Mouse (Mus musculus): ENCODE measurements at regions not wholly inside any gene's neighbourhood (a gene's known extent, or its start where the extent isn't known, plus 50 kb on each side); places are given as distances from the start of the nearest gene placed in this dataset.

GRCm38 (mm10) chr12:106685986-106686385 lies 676.0 kb downstream of the Vrk1 start:
- no peak overlapping the region for H3K4me2 ChIP-seq (ENCODE audit: low read depth, low read length)
- peak; percentile 26 for DNase-seq (ENCODE audit: low spot score)
- TF ChIP-seq CTCF (IDR thresholded peaks at IDR 0.05; ENCODE audit: low read depth) = no peak

GRCm38 (mm10) chr12:106687751-106688150 lies 677.7 kb downstream of the Vrk1 start:
- no peak overlapping the region for H3K4me2 ChIP-seq (ENCODE audit: low read depth, low read length)
- H3K27me3 ChIP-seq (ENCODE audit: insufficient read depth, low read length) = no peaks in the 10 kb centered on the region
- DNase-seq (ENCODE audit: low spot score) (peak; percentile 35), ATAC-seq (no peak)
- H3K4me3 ChIP-seq (ENCODE audit: low read length) = no peak overlapping the region
- no peak overlapping the region for H3K9ac ChIP-seq (replicated peaks; ENCODE audit: low read length)
- H3K27ac ChIP-seq = no peak overlapping the region
- H3K4me1 ChIP-seq (ENCODE audit: insufficient read depth, low read length) = no peaks in the 10 kb centered on the region
- no peaks in the 10 kb centered on the region for H3K9me3 ChIP-seq (ENCODE audit: low read length)
- 38% methylated on average over 12 of the region's 12 CpGs for WGBS
- TF ChIP-seq CTCF (IDR thresholded peaks at IDR 0.05; ENCODE audit: low read depth) = no peak
- H3K36me3 ChIP-seq (ENCODE audit: insufficient read depth, low read length) = no peaks in the 10 kb centered on the region

More at GRCm38 (mm10) chr12:106685986-106686385, 676.0 kb downstream of the Vrk1 start:
- Histone ChIP-seq H3K27ac (no peak overlapping the region), H3K9me3 (ENCODE audit: low read length) (no peaks in the 10 kb centered on the region), H3K36me3 (ENCODE audit: insufficient read depth, low read length) (no peaks in the 10 kb centered on the region), H3K4me1 (ENCODE audit: insufficient read depth, low read length) (no peaks in the 10 kb centered on the region), H3K4me3 (ENCODE audit: low read length) (no peak overlapping the region), H3K27me3 (ENCODE audit: insufficient read depth, low read length) (no peaks in the 10 kb centered on the region), H3K9ac (replicated peaks; ENCODE audit: low read length) (no peak overlapping the region)
- ATAC-seq = no peak
- WGBS = 66% methylated on average over 5 of the region's 5 CpGs

DNA sequence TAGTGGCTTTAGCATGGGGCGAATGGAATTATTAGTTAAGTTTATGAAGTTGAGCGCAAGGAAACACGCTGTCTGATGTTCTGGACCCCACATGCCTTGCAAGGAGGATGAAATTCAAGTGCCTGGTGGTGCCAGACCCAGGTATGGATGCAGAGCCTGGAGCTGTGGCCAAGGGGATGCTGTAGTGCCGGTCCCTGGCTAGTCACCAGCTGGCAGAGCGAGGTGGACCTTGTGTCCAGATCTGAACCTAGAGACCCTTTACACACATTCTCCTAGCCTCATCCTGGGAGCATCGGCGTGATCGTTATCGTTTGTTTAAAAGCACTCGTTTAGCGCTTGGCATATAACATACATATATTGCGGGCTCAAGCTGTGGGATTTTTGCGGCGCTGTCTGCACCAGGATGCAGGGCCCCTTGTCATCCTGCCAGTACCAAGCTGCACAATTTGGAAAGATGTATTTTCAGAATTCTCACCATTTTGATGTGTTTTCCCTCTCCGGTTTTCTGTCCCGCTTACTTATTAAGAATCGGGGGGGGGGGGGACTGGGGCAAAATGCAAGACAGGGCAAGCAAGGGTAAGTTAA lies 678.2 kb downstream of the Vrk1 start:
- no peak for TF ChIP-seq CTCF (IDR thresholded peaks at IDR 0.05; ENCODE audit: low read depth)

GRCm38 (mm10) chr12:106702958-106703357 lies 692.9 kb downstream of the Vrk1 start:
- 94% methylated on average over 5 of the region's 5 CpGs for WGBS
- DNase-seq (ENCODE audit: low spot score) (no peak), ATAC-seq (no peak)
- Histone ChIP-seq H3K27me3 (ENCODE audit: insufficient read depth, low read length) (no peaks in the 10 kb centered on the region), H3K4me2 (ENCODE audit: low read depth, low read length) (no peak overlapping the region), H3K9me3 (ENCODE audit: low read length) (no peaks in the 10 kb centered on the region), H3K4me3 (ENCODE audit: low read length) (no peak overlapping the region), H3K27ac (no peak overlapping the region), H3K9ac (replicated peaks; ENCODE audit: low read length) (no peak overlapping the region), H3K36me3 (ENCODE audit: insufficient read depth, low read length) (no peaks in the 10 kb centered on the region), H3K4me1 (ENCODE audit: insufficient read depth, low read length) (no peaks in the 10 kb centered on the region)
- no peak for TF ChIP-seq CTCF (IDR thresholded peaks at IDR 0.05; ENCODE audit: low read depth)

More for the DNA sequence above, 678.2 kb downstream of the Vrk1 start:
- H3K36me3 ChIP-seq (ENCODE audit: insufficient read depth, low read length) = no peaks in the 10 kb centered on the region
- WGBS = 72% methylated on average over 17 of the region's 17 CpGs
- H3K27ac ChIP-seq = no peak overlapping the region
- no peaks in the 10 kb centered on the region for H3K27me3 ChIP-seq (ENCODE audit: insufficient read depth, low read length)
- H3K4me3 ChIP-seq (ENCODE audit: low read length) = no peak overlapping the region
- ATAC-seq (no peak), DNase-seq (ENCODE audit: low spot score) (no peak)
- no peak overlapping the region for H3K4me2 ChIP-seq (ENCODE audit: low read depth, low read length)
- no peak overlapping the region for H3K9ac ChIP-seq (replicated peaks; ENCODE audit: low read length)
- no peaks in the 10 kb centered on the region for H3K9me3 ChIP-seq (ENCODE audit: low read length)
- H3K4me1 ChIP-seq (ENCODE audit: insufficient read depth, low read length) = no peaks in the 10 kb centered on the region

DNA sequence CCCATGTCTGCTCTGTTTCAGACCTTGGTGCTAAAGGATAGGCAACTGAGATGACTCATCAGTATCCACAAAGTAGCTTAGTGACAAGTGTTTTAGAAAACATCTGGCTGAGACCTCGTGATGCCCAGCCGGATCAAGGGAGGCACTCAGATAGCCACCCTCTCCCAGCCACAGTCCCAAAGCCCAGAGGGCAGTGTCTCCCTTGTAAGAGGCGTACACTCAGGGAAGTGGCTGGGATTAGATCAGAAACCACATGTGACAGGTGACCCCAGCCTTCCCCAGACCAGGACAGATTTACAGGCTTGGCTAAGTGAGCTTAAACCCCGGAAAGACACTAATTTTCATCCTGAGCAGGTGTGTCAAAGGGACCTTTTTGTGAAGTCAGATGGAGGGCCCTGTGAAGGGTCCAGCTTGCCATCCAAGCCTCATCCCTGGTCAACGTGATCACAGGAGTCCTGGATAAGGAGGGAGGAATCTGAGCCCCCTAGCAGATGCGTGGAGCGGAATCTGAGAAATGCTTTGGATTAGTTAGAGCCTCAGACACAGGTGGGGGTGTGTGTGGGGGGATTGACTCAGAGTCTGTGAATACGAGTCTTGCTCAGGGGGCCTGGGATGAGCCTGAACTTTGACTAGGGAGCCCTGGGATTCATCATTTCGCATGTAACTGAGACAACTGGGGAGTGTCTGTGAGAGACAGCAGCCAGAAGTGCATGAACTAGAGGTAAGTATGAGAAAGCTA lies 711.4 kb downstream of the Vrk1 start:
- Histone ChIP-seq H3K36me3 (ENCODE audit: insufficient read depth, low read length) (no peaks in the 10 kb centered on the region), H3K9ac (replicated peaks; ENCODE audit: low read length) (no peak overlapping the region), H3K4me2 (ENCODE audit: low read depth, low read length) (no peak overlapping the region), H3K9me3 (ENCODE audit: low read length) (no peaks in the 10 kb centered on the region), H3K4me3 (ENCODE audit: low read length) (no peak overlapping the region), H3K27ac (no peak overlapping the region), H3K4me1 (ENCODE audit: insufficient read depth, low read length) (no peaks in the 10 kb centered on the region), H3K27me3 (ENCODE audit: insufficient read depth, low read length) (no peaks in the 10 kb centered on the region)
- WGBS = 76% methylated on average over 9 of the region's 9 CpGs
- no peak for TF ChIP-seq CTCF (IDR thresholded peaks at IDR 0.05; ENCODE audit: low read depth)
- no peak for DNase-seq (ENCODE audit: low spot score)
- ATAC-seq = no peak

DNA sequence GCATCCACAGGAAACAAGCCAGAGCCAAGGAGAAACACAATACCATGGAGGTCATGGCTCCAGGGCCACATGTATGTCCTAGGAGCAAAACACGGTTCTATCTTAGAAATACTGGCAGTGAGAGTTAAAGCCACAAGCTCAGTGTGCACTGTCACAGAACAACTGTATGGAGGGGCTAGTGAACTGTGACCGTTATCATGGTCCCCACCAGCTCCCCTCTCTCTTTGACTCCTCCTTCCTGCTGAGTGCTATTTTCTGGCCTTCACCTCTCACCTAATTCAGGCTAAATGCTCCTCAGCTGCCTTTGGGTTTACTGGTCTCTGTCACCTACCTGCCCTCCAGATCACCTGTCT lies 712.0 kb downstream of the Vrk1 start:
- 72% methylated on average over 2 of the region's 2 CpGs for WGBS

DNA sequence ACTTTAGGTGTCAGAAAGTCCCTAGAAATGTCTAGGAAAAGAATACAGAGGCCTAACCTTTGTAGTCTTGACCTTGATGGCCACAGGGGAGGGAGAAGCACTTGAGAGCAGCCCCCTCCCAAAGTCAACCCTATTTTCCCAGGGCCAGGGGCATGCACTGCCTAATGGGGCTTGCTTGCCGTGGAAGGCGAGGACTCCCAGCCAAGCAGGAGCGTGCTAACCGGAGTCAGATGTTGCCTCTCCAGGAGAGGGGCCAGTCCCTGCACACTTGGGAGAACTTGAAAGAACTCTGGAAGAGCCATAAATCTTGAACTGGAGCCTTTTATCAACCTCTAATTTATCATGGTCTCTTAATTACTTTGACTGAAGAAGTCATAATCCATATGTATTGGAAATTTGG lies 712.7 kb downstream of the Vrk1 start:
- DNase-seq (ENCODE audit: low spot score) = no peak
- Histone ChIP-seq H3K36me3 (ENCODE audit: insufficient read depth, low read length) (no peaks in the 10 kb centered on the region), H3K4me1 (ENCODE audit: insufficient read depth, low read length) (no peaks in the 10 kb centered on the region), H3K9ac (replicated peaks; ENCODE audit: low read length) (no peak overlapping the region), H3K9me3 (ENCODE audit: low read length) (no peaks in the 10 kb centered on the region), H3K4me2 (ENCODE audit: low read depth, low read length) (no peak overlapping the region), H3K27ac (no peak overlapping the region), H3K4me3 (ENCODE audit: low read length) (no peak overlapping the region), H3K27me3 (ENCODE audit: insufficient read depth, low read length) (no peaks in the 10 kb centered on the region)
- WGBS = 83% methylated on average over 4 of the region's 4 CpGs
- ATAC-seq = no peak
- no peak for TF ChIP-seq CTCF (IDR thresholded peaks at IDR 0.05; ENCODE audit: low read depth)

More for the DNA sequence above, 712.0 kb downstream of the Vrk1 start:
- H3K4me1 ChIP-seq (ENCODE audit: insufficient read depth, low read length) = no peaks in the 10 kb centered on the region
- no peak for TF ChIP-seq CTCF (IDR thresholded peaks at IDR 0.05; ENCODE audit: low read depth)
- no peaks in the 10 kb centered on the region for H3K27me3 ChIP-seq (ENCODE audit: insufficient read depth, low read length)
- no peaks in the 10 kb centered on the region for H3K9me3 ChIP-seq (ENCODE audit: low read length)
- no peaks in the 10 kb centered on the region for H3K36me3 ChIP-seq (ENCODE audit: insufficient read depth, low read length)
- H3K27ac ChIP-seq = no peak overlapping the region
- no peak for DNase-seq (ENCODE audit: low spot score)
- ATAC-seq = no peak
- H3K4me3 ChIP-seq (ENCODE audit: low read length) = no peak overlapping the region
- H3K4me2 ChIP-seq (ENCODE audit: low read depth, low read length) = no peak overlapping the region
- H3K9ac ChIP-seq (replicated peaks; ENCODE audit: low read length) = no peak overlapping the region

Data from hindbrain, postnatal 0 days (tissue).